Mouse (Mus musculus) heart, adult 2 months (tissue): ENCODE data around the gene Haus8.
A peak's percentile ranks its signal among the peaks of the same experiment; 100 is the strongest.
"Not testable (repeated sequence)": the region's sequence is repeated elsewhere in the genome, so short reads cannot be mapped to it uniquely, and the experiment has no call there.

Source experiments
- CTCF ChIP-seq: fragments of 200-600 bp; IDR thresholded peaks from 2 replicates; pipeline ENCODE4 v1.8.1; 2022; ENCODE audit warnings: antibody characterized with exemption, mild to moderate bottlenecking, moderate library complexity
- EP300 ChIP-seq: fragments of 200-500 bp; IDR thresholded peaks from 2 replicates; pipeline ENCODE4 v1.6.1; 2011; ENCODE audit warnings: low read depth, low read length, control low read depth; ENCODE audit not compliant: insufficient read depth
- POLR2A ChIP-seq: fragments of 200-500 bp; IDR thresholded peaks from 2 replicates; pipeline ENCODE4 v1.6.1; 2011; ENCODE audit warnings: mild to moderate bottlenecking, low read depth, low read length, control low read depth; ENCODE audit not compliant: insufficient read depth

DNA sequence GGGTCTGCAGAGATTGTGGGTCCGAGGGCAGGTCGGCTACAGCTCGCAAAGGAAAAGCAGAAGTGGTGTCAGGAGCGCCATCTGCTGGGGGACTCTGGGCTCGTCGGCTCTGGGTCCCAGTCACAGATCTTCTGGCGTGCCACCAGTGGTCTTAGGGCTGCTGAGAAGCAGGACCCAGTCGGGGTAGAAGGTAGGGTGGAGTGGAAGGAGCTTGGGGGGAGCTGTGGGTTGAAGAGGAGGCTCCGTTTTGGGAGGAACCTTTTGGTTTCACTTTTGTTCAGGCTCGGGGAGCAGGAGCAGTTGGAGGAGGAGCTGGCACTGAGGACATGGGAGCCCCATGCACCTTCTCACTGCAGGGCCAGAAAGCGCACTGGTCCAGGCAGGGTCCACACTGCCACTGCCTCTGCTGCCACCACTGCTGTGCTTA lies 67.2 kb downstream of the Haus8 start:
- TF ChIP-seq EP300, POLR2A: not testable (repeated sequence)
- peak; percentile 32 for TF ChIP-seq CTCF
